Mouse (Mus musculus) retina, postnatal 1 day (tissue): ENCODE results near the gene Mcm5.

Experiments used
- DNase-seq: peaks from one replicate; pipeline ENCODE4 v3.0.0-alpha.2; 2012

The Mcm5 gene

DNA sequence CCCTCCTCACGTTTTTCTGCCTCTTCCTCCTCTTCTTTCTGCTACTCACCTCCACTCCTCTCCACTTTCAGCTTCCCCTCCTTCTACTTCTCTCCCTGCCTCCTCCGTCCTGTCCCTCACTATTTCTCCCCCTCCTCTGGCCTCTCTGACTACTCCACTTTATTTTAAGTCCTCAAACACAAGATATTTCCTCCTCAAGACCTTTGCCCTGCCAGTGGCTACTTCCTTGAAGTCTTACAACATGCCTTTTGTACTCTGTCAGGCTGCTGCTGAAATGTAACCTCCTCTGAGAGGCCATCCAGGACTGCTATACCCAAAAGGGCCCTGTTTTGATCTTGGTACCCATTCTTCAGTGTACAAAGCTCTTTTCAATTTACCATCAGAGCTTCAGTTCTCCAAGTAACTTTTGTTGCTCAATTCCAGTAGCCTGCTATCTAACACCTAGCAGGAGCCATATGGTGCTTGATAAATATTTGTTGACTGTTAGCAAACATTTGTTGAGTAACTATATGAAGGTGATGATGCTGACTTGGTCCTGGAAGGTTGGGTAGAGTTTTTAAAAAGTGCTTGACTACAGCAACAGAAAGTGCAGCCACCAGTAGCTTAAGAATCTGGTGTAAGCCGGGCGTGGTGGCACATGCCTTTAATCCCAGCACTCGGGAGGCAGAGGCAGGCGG lies 62.8 kb downstream of the Mcm5 start:
- no peak for DNase-seq
